ENCODE assay signal across 23 mouse cellular contexts in genomic region chr4:80916695-80917094, GRCm38 (mm10). TPM values are rescaled to one million over a fixed set of nuclear protein-coding genes. Genes with fewer than 3 reads are reported as not detected.
DNase-seq lines count a peak whose midpoint lies in the region; ATAC-seq and TF ChIP-seq lines count a peak whose summit lies in the region.
"Had no signal": no experiment of that assay in that cellular context is flagged by ENCODE, and none has a peak within 500 bp of the region (broad histone marks: within the 10 kb centered on the region; RNA-seq: fewer than 3 reads in every experiment).

No protein-coding gene starts in this region.

- H3K9me3 ChIP-seq in lung, postnatal 0 days (ENCODE audit: low read length) = no peaks in the 10 kb centered on the region
- H3K9me3 ChIP-seq: embryonic facial prominence, embryonic 12.5 days; forebrain, embryonic 15.5 days; heart, embryonic 10.5 days; hindbrain, embryonic 13.5 days had no signal

- intact Hi-C loops in heart, postnatal 14 days (cut with DNase I) = no loop called here

- H3K27me3 ChIP-seq in C2C12 (ENCODE audit: control insufficient read depth, insufficient read depth, insufficient read length) = no peaks in the 10 kb centered on the region
- H3K27me3 ChIP-seq in lung, postnatal 0 days (replicated peaks; ENCODE audit: insufficient read depth, low read length) = no peaks in the 10 kb centered on the region
- H3K27me3 ChIP-seq: embryonic facial prominence, embryonic 12.5 days; forebrain, embryonic 15.5 days; hindbrain, embryonic 13.5 days had no signal

- no peak for TF ChIP-seq CTCF in C2C12 (IDR thresholded peaks at IDR 0.05; ENCODE audit: control insufficient read depth, insufficient read depth, insufficient read length)
- no peak for TF ChIP-seq CTCF in lung, postnatal 0 days (IDR thresholded peaks at IDR 0.05)

- H3K36me3 ChIP-seq in C2C12 (ENCODE audit: control insufficient read depth, insufficient read depth) = peaks cover 14% of the 10 kb centered on the region
- no peaks in the 10 kb centered on the region for H3K36me3 ChIP-seq in lung, postnatal 0 days (ENCODE audit: insufficient read depth, low read length)
- H3K36me3 ChIP-seq: embryonic facial prominence, embryonic 12.5 days; forebrain, embryonic 15.5 days; heart, embryonic 10.5 days; hindbrain, embryonic 13.5 days had no signal

- DNase-seq in heart, adult 8-10 months (ENCODE audit: low spot score) = peak; percentile 2
- DNase-seq in heart, postnatal 14 days = no peak
- peak; percentile 54 for DNase-seq in 3134 (ENCODE audit: extremely low read depth, insufficient read length, low spot score)
- peak; percentile 6 for DNase-seq in R1 (ENCODE audit: low read depth, low spot score)
- no peak for DNase-seq in lung, postnatal 0 days (ENCODE audit: low spot score)
- DNase-seq in urinary bladder, adult 2 months (ENCODE audit: low spot score) = no peak
- DNase-seq: adrenal gland, postnatal 25 days; B cell, adult 2 months; cerebellum, adult 11 months; cerebellum, adult 8-10 months; cerebellum, postnatal 14 days; embryo, embryonic 11 days; gastrocnemius, postnatal 36 days; heart, postnatal 10 days had no signal

- peaks cover 4% of the 10 kb centered on the region; the same call in 1 of the 2 replicates for H3K4me1 ChIP-seq in lung, postnatal 0 days (ENCODE audit: insufficient read depth, low read depth, low read length)
- H3K4me1 ChIP-seq: heart, embryonic 10.5 days had no signal

- H3K79me3 ChIP-seq in C2C12 (ENCODE audit: low read depth) = peaks cover 85% of the 10 kb centered on the region

- 71% methylated on average over 3 of the region's 3 CpGs for whole genome bisulfite sequencing in lung, postnatal 0 days

- no peak for ATAC-seq in lung, postnatal 0 days
- ATAC-seq: forebrain, embryonic 15.5 days; hindbrain, postnatal 0 days had no signal

- TF ChIP-seq EP300 in lung, postnatal 0 days (IDR thresholded peaks at IDR 0.05) = no peak

- H3K4me2 ChIP-seq in lung, postnatal 0 days (replicated peaks; ENCODE audit: low read depth, low read length) = no peak overlapping the region
- H3K4me2 ChIP-seq: embryonic facial prominence, embryonic 12.5 days; forebrain, embryonic 15.5 days; hindbrain, embryonic 13.5 days had no signal

- H3K79me2 ChIP-seq in C2C12 (ENCODE audit: control insufficient read depth, insufficient read depth) = peaks cover 99% of the 10 kb centered on the region

- no peak overlapping the region for H3K9ac ChIP-seq in lung, postnatal 0 days (replicated peaks; ENCODE audit: low read depth)
- H3K9ac ChIP-seq: embryonic facial prominence, embryonic 12.5 days; forebrain, embryonic 15.5 days; hindbrain, embryonic 13.5 days had no signal

- H3K27ac ChIP-seq in lung, postnatal 0 days (ENCODE audit: low read length) = no peak overlapping the region
- H3K27ac ChIP-seq: embryonic facial prominence, embryonic 12.5 days; forebrain, embryonic 15.5 days; heart, embryonic 10.5 days; hindbrain, embryonic 13.5 days; hindbrain, postnatal 0 days had no signal

- H3K4me3 ChIP-seq in C2C12 (ENCODE audit: insufficient read depth, poor library complexity, severe bottlenecking) = no peak overlapping the region
- H3K4me3 ChIP-seq in lung, postnatal 0 days (ENCODE audit: low read depth, low read length) = no peak overlapping the region
- H3K4me3 ChIP-seq: embryonic facial prominence, embryonic 12.5 days; forebrain, embryonic 15.5 days; heart, embryonic 10.5 days; hindbrain, embryonic 13.5 days had no signal

- no peak overlapping the region for H3ac ChIP-seq in C2C12 (ENCODE audit: control insufficient read depth, insufficient read length, low read depth)

TF ChIP-seq in C2C12, 6 proteins besides CTCF, POLR2A, EP300 and RAD21:
- TF ChIP-seq USF1 (IDR thresholded peaks at IDR 0.05; ENCODE audit: low read depth) = no peak
- peak; percentile 89 for TF ChIP-seq FOSL1 (IDR thresholded peaks at IDR 0.05; ENCODE audit: insufficient read depth, low read length, poor library complexity, severe bottlenecking)
- TF ChIP-seq CEBPB (IDR thresholded peaks at IDR 0.05; ENCODE audit: low read depth) = no peak
- TF ChIP-seq MYOG (IDR thresholded peaks at IDR 0.05; ENCODE audit: control insufficient read depth, extremely low read depth, insufficient read length) = no peak
- no peak for TF ChIP-seq MAX (IDR thresholded peaks at IDR 0.05)
- peak; percentile 72 for TF ChIP-seq MYOD1 (IDR thresholded peaks at IDR 0.05; ENCODE audit: control insufficient read depth, insufficient read length, low read depth)
TF ChIP-seq in C2C12: peak in this region for 2.

RNA-seq across cellular contexts. Expression of gene Lurap1l, which starts 6.2 kb away (rescaled TPM):
- 1 to 10 TPM; 1.0 to 1.9 (median 1.2) TPM for total RNA-seq in heart, adult 8-10 months (2022)
- total RNA-seq in heart, postnatal 14 days (2021) = 1 to 10 TPM; 2.9 to 3.2 TPM
- polyA plus RNA-seq in C2C12 (2012; fragmentation: generic; extraction: Trizol) = 42.9 TPM
- polyA plus RNA-seq in lung, postnatal 0 days (2015; fragmentation: Nextera tagmentation; extraction: Ambion mirVana) = 48.0 and 48.3 TPM in 2 replicates
- polyA plus RNA-seq in urinary bladder, adult 2 months (2012; rRNA removed) = 29.9 and 31.4 TPM in 2 replicates
- total RNA-seq: common myeloid progenitor, adult 5-6 weeks; hematopoietic stem cell, adult 5-6 weeks; MEL had no signal

Comparison
In these comparisons a context has a peak if more than half of its experiments do, and no peak if none do; other contexts are left out.
1. DNase-seq: peak in heart, adult 8-10 months (single experiment), 3134 (single experiment) and R1 (single experiment); none in heart, postnatal 14 days (0 of 2), lung, postnatal 0 days (single experiment) and urinary bladder, adult 2 months (single experiment).